Mouse (Mus musculus) lung, embryonic 14.5 days (tissue): ENCODE measurements at regions not wholly inside any gene's neighbourhood (a gene's known extent, or its start where the extent isn't known, plus 50 kb on each side); places are given as distances from the start of the nearest gene placed in this dataset.
"Not testable (repeated sequence)": the region's sequence is repeated elsewhere in the genome, so short reads cannot be mapped to it uniquely, and the experiment has no call there.

ENCODE experiments used
- ATAC-seq: fragments of 200-750 bp; cut with Nextera tagmentation; 2 replicates; pipeline ENCODE4 v1.8.0; 2017; ENCODE audit warnings: mild to moderate bottlenecking, moderate TSS enrichment, moderate library complexity; ENCODE audit not compliant: insufficient read depth
- DNase-seq: peaks from one replicate; pipeline ENCODE4 v3.0.0-alpha.2; 2015
- H3K27ac ChIP-seq: fragments of 300-500 bp; sonication (generic); 2 replicates; pipeline ENCODE4 v1.5.1; 2014; ENCODE audit warnings: low read depth, mild to moderate bottlenecking, moderate library complexity
- H3K27me3 ChIP-seq: fragments of 300-500 bp; sonication (generic); 2 replicates; pipeline ENCODE4 v1.6.1; 2014; ENCODE audit warnings: low read length, control low read depth; ENCODE audit not compliant: insufficient read depth
- H3K36me3 ChIP-seq: fragments of 300-500 bp; sonication (generic); 2 replicates; pipeline ENCODE4 v1.6.1; 2014; ENCODE audit warnings: control low read depth; ENCODE audit not compliant: insufficient read depth
- H3K4me1 ChIP-seq: fragments of 300-500 bp; sonication (generic); 2 replicates; pipeline ENCODE4 v1.6.1; 2014; ENCODE audit warnings: antibody characterized with exemption, control low read depth; ENCODE audit not compliant: insufficient read depth
- H3K4me2 ChIP-seq: fragments of 300-500 bp; sonication (generic); 2 replicates; pipeline ENCODE4 v1.6.1; 2014; ENCODE audit warnings: mild to moderate bottlenecking
- H3K4me3 ChIP-seq: fragments of 300-500 bp; sonication (generic); 2 replicates; pipeline ENCODE4 v1.5.1; 2014; ENCODE audit warnings: low read depth, low read length
- H3K9ac ChIP-seq: fragments of 300-500 bp; sonication (generic); 2 replicates; pipeline ENCODE4 v1.6.1; 2014
- H3K9me3 ChIP-seq: fragments of 300-500 bp; sonication (generic); 2 replicates; pipeline ENCODE4 v1.6.1; 2016; ENCODE audit warnings: low read depth, low read length, control low read depth
- CTCF ChIP-seq: IDR thresholded peaks from 2 replicates; pipeline ENCODE4 v1.5.1; 2016; ENCODE audit warnings: antibody characterized with exemption, low read depth
- WGBS: fragments of 180-500 bp; shearing (Covaris S2); extraction: QIAGEN DNeasy Blood & Tissue Kit; methylation state at CpG from one replicate; pipeline ENCODE4 v1.1.7; 2014; 5-methylcytosine and 5-hydroxymethylcytosine counted together

DNA sequence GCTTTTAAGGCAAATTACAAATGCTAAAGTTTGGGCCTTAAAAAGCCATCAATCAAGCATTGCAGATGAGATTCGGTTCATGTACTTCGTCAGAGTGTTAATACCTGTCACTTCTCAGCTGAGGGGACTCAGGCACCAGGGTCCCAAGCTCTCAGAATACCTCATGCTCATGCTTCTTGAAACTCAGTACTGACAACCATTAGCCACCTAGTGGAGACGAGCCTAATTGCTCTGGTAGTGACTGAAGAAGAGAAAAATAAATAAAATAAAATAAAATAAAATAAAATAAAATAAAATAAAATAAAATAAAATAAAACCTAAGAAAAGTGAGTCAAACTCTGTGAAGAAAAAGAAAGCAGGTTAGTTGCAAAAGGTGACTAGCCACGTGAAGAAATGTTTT is 121.0 kb downstream of the Gxylt1 start:
- 47% methylated on average over 4 of the region's 4 CpGs for WGBS
- Histone ChIP-seq H3K4me2 (no peak overlapping the region), H3K4me3 (no peak overlapping the region), H3K9ac (no peak overlapping the region), H3K27me3 (no peaks in the 10 kb centered on the region), H3K9me3 (no peaks in the 10 kb centered on the region), H3K4me1 (no peaks in the 10 kb centered on the region), H3K36me3 (no peaks in the 10 kb centered on the region), H3K27ac (no peak overlapping the region)
- DNase-seq: peak; percentile 56
- peak; percentile 49 for TF ChIP-seq CTCF
- ATAC-seq: no peak

DNA sequence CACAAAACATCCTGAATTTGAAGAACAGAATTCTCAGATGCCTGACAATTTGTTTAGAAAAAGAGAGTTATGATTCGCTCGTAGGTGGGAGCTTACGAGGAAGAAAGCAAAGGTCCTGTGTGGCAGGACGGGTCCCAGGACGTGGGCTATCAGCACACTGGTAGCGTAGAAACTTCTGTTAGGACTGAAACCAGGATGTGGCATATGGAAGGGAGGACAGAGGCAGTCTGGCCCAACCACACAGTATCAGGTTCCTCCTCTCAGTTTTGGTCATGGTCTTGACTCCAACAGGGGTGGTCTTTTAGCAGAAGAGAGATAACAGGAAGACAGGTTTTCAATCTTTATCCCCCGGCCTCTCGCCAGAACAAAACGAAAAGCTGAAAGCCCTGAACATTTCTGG is 130.1 kb downstream of the Gxylt1 start:
- TF ChIP-seq CTCF: no peak
- Histone ChIP-seq H3K4me1 (no peaks in the 10 kb centered on the region), H3K27me3 (no peaks in the 10 kb centered on the region), H3K9ac (no peak overlapping the region), H3K27ac (no peak overlapping the region), H3K36me3 (no peaks in the 10 kb centered on the region), H3K4me2 (no peak overlapping the region), H3K4me3 (no peak overlapping the region), H3K9me3 (no peaks in the 10 kb centered on the region)
- DNase-seq (no peak), ATAC-seq (no peak)
- 48% methylated on average over 9 of the region's 9 CpGs for WGBS

DNA sequence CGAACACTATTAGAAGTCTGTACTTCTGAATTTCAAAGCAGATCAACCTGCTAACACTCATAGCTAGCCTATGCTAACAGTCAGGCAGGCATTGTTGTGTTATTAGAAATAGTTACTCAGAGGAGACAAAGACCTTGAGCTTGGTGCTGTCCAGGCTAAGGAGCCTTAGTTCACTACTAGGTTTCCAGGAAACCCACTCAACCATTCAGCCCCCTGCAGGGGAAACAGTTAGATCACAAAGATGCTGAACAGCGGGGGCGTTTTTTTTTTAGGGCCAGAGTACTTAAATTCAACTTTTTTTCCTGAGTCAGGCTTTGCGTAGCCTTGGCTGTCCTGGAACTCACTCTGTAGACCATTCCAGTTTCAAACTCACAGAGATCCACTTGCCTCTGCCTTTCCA is 130.7 kb downstream of the Gxylt1 start:
- 68% methylated on average over 4 of the region's 4 CpGs for WGBS
- no peak for TF ChIP-seq CTCF
- Histone ChIP-seq H3K9ac (no peak overlapping the region), H3K27ac (no peak overlapping the region), H3K36me3 (no peaks in the 10 kb centered on the region), H3K27me3 (no peaks in the 10 kb centered on the region), H3K4me1 (no peaks in the 10 kb centered on the region), H3K9me3 (no peaks in the 10 kb centered on the region), H3K4me3 (no peak overlapping the region), H3K4me2 (no peak overlapping the region)
- DNase-seq (no peak), ATAC-seq (no peak)

DNA sequence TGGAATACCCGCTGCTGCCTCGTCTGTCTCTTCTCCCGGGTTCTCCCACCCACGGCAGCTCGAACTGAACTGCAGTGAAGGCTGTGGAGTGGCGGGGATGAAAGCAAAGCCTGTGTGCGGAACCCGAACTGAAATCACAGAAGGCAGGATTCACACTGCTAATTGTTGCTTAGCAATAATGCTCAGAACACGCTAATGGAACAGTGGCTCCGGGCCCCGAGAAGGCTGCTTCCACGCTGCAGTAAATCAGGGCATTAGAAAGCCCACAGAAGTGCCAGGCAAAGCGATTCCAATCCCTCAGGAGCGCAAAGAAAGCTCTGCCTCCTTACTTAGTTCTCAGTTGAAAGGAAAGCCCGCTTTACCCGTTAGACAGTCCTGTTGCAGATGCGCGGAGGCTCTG is 141.6 kb downstream of the Gxylt1 start:
- Histone ChIP-seq H3K27me3 (no peaks in the 10 kb centered on the region), H3K36me3 (no peaks in the 10 kb centered on the region), H3K4me3 (no peak overlapping the region), H3K9me3 (no peaks in the 10 kb centered on the region), H3K4me1 (no peaks in the 10 kb centered on the region), H3K9ac (no peak overlapping the region), H3K27ac (no peak overlapping the region), H3K4me2 (no peak overlapping the region)
- no peak for TF ChIP-seq CTCF
- DNase-seq (no peak), ATAC-seq (no peak)
- 75% methylated on average over 18 of the region's 18 CpGs for WGBS

DNA sequence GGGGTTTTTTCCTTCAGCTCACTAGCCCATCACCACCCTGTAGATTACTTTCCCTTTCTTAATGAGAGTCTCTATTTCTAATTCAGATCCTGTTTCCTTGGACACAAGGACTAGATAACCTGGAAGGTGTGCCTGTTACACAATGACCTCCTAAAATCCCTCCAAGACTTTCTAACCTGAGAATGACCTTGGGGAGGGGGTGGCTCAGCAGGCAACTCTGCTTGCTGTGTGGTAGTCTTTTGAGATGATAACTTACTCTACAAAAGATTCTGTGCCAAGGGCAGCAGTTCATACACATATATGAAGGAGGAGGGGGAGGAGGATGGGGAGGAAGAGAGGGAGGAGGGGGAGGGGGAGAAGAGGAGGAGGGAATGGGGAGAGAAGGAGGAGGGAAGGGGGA is 143.9 kb downstream of the Gxylt1 start:
- DNase-seq (no peak), ATAC-seq (no peak)
- no peaks in the 10 kb centered on the region for H3K4me1 ChIP-seq
- no peaks in the 10 kb centered on the region for H3K27me3 ChIP-seq
- no peak overlapping the region for H3K9ac ChIP-seq
- no peaks in the 10 kb centered on the region for H3K9me3 ChIP-seq
- H3K36me3 ChIP-seq: no peaks in the 10 kb centered on the region
- H3K4me2 ChIP-seq: no peak overlapping the region
- H3K4me3 ChIP-seq: no peak overlapping the region
- no peak overlapping the region for H3K27ac ChIP-seq
- no peak for TF ChIP-seq CTCF

DNA sequence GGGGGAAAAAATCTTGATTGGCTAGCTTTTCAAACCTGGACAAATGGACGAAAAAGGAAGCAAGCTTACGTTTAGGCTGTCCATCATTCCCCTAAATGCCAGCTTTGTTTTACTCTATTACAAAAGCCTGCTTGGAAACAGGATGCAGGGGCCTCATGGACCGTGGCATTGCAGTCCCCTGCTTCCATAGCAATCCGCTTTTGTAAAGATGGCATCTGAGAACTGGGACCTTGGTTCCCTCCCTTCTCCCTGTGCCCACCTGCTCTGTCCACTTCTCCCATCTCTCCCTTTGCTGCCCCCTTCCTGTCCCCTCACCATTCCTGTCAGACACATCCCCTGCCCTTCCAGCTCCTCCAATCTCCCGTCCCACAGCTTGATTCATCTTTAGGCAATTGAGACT is 149.7 kb downstream of the Gxylt1 start:
- DNase-seq (no peak), ATAC-seq (no peak)
- H3K36me3 ChIP-seq: no peaks in the 10 kb centered on the region
- TF ChIP-seq CTCF: no peak
- 70% methylated on average over 5 of the region's 5 CpGs for WGBS
- no peak overlapping the region for H3K4me2 ChIP-seq
- H3K4me1 ChIP-seq: no peaks in the 10 kb centered on the region
- no peak overlapping the region for H3K27ac ChIP-seq
- H3K4me3 ChIP-seq: no peak overlapping the region
- H3K27me3 ChIP-seq: no peaks in the 10 kb centered on the region
- no peak overlapping the region for H3K9ac ChIP-seq
- no peaks in the 10 kb centered on the region for H3K9me3 ChIP-seq

DNA sequence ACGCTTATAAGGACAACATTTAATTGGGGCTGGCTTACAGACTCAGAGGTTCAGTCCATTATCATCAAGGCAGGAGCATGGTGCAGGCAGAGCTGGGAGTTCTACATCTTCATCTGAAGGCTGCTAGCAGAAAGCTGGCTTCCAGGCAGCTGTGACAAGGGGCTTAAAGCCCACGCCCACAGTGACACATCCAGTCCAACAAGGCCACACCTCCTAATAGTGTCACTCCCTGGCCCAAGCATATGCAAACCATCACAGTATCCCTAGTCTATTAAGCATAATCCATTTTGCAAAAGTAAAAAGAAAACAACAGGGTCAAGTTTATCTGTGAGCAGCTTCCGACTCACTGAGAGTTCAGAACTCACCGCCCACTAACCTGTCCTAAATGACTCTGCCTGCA is 153.8 kb downstream of the Gxylt1 start:
- H3K4me3 ChIP-seq: no peak overlapping the region
- DNase-seq: peak; percentile 28
- no peak for TF ChIP-seq CTCF
- WGBS: 62% methylated on average over 4 of the region's 4 CpGs
- H3K4me2 ChIP-seq: no peak overlapping the region
- peak; percentile 56; the same call in 1 of the 2 replicates for ATAC-seq
- H3K27me3 ChIP-seq: no peaks in the 10 kb centered on the region
- H3K4me1 ChIP-seq: no peaks in the 10 kb centered on the region
- H3K9me3 ChIP-seq: no peaks in the 10 kb centered on the region
- no peak overlapping the region for H3K9ac ChIP-seq
- H3K36me3 ChIP-seq: no peaks in the 10 kb centered on the region
- H3K27ac ChIP-seq: no peak overlapping the region

DNA sequence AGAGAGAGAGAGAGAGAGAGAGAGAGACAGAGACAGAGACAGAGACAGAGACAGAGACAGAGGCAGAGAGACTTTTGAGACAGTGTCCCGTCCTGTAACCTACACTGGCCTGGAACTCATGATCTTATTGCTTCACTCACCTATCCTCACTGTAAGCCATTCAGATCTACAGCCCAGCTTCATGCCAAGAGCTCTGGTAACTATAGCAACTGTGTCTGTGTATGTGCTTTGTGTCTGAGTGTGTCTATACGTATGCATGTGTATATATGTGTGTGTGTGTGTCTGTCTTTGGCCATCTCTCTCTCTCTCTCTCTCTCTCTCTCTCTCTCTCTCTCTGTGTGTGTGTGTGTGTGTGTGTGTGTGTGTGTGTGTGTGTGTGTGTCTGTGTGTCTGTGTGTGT is 157.2 kb downstream of the Gxylt1 start:
- not testable (repeated sequence) for H3K4me1 ChIP-seq, H3K27me3 ChIP-seq, H3K9ac ChIP-seq, H3K4me3 ChIP-seq, H3K9me3 ChIP-seq, ATAC-seq, DNase-seq, H3K4me2 ChIP-seq, H3K36me3 ChIP-seq, H3K27ac ChIP-seq
- 79% methylated on average over 2 of the region's 2 CpGs for WGBS
